Mouse (Mus musculus) midbrain, embryonic 14.5 days (tissue): ENCODE results near the gene Glb1l3. TPM values are rescaled to one million over a fixed set of nuclear protein-coding genes. Genes with fewer than 3 reads are reported as not detected.

ENCODE experiments used
- ATAC-seq: fragments of 200-750 bp; cut with Nextera tagmentation; 2 replicates; pipeline ENCODE4 v1.8.0; 2017; ENCODE audit warnings: moderate number of reproducible peaks, moderate library complexity; ENCODE audit not compliant: low FRiP score, low TSS enrichment
- DNase-seq: peaks from one replicate; pipeline ENCODE4 v3.0.0-alpha.2; 2015
- H3K27ac ChIP-seq: fragments of 300-500 bp; sonication (generic); replicated peaks from 2 replicates; pipeline ENCODE4 v1.5.1; 2014; ENCODE audit warnings: mild to moderate bottlenecking, low read depth, low read length, moderate library complexity
- H3K27me3 ChIP-seq: fragments of 300-500 bp; sonication (generic); 2 replicates; pipeline ENCODE4 v1.6.1; 2014; ENCODE audit warnings: low read length, control low read depth, mixed read lengths; ENCODE audit not compliant: control insufficient read depth, insufficient read depth
- H3K36me3 ChIP-seq: fragments of 300-500 bp; sonication (generic); 2 replicates; pipeline ENCODE4 v1.6.1; 2014; ENCODE audit warnings: low read length, control low read depth; ENCODE audit not compliant: control insufficient read depth, insufficient read depth
- H3K4me1 ChIP-seq: fragments of 300-500 bp; sonication (generic); 2 replicates; pipeline ENCODE4 v1.6.1; 2014; ENCODE audit warnings: mild to moderate bottlenecking, antibody characterized with exemption, low read length, control low read depth; ENCODE audit not compliant: control insufficient read depth, insufficient read depth
- H3K4me2 ChIP-seq: fragments of 300-500 bp; sonication (generic); 2 replicates; pipeline ENCODE4 v1.6.1; 2014; ENCODE audit warnings: mild to moderate bottlenecking, low read length, moderate library complexity
- H3K4me3 ChIP-seq: fragments of 300-500 bp; sonication (generic); replicated peaks from 2 replicates; pipeline ENCODE4 v1.5.1; 2014; ENCODE audit warnings: low read depth, low read length
- H3K9ac ChIP-seq: fragments of 300-500 bp; sonication (generic); replicated peaks from 2 replicates; pipeline ENCODE4 v1.6.1; 2014; ENCODE audit warnings: mild to moderate bottlenecking, low read length, moderate library complexity
- H3K9me3 ChIP-seq: fragments of 300-500 bp; sonication (generic); 2 replicates; pipeline ENCODE4 v1.6.1; 2016; ENCODE audit warnings: low read length, control low read depth, mixed read lengths; ENCODE audit not compliant: control insufficient read depth
- WGBS: fragments of 180-500 bp; shearing (Covaris S2); extraction: QIAGEN DNeasy Blood & Tissue Kit; methylation state at CpG from one replicate; pipeline ENCODE4 v1.1.7; 2014; 5-methylcytosine and 5-hydroxymethylcytosine counted together
- polyA plus RNA-seq: library from polyadenylated mRNA; unstranded; fragments of >200 nt; fragmentation: Nextera tagmentation; extraction: Ambion mirVana; gene quantifications from 2 replicates; pipeline ENCODE4 v1.2.1, GENCODE M21; 2014

Gene Glb1l3
- polyA plus RNA-seq, 1 experiment from 2014 or later = not detected

- WGBS = 95% methylated on average over 3 of the region's 3 CpGs
- ATAC-seq = no peak
- H3K4me2 ChIP-seq = no peak overlapping the region
These were observed 62.5 kb downstream of the Glb1l3 start for GRCm38 (mm10) chr9:26798205-26798604.

GRCm38 (mm10) chr9:26792829-26793228, 67.9 kb downstream of the Glb1l3 start:
- Histone ChIP-seq H3K27me3 (no peaks in the 10 kb centered on the region), H3K4me2 (no peak overlapping the region), H3K9ac (no peak overlapping the region), H3K9me3 (no peaks in the 10 kb centered on the region), H3K4me3 (no peak overlapping the region), H3K36me3 (no peaks in the 10 kb centered on the region), H3K27ac (no peak overlapping the region), H3K4me1 (no peaks in the 10 kb centered on the region)
- WGBS = 83% methylated on average over 3 of the region's 3 CpGs
- 0 out of 2 replicates have a peak, but pooled peaks have one; percentile 34 for ATAC-seq
- no peak for DNase-seq

More at GRCm38 (mm10) chr9:26798205-26798604, 62.5 kb downstream of the Glb1l3 start:
- no peaks in the 10 kb centered on the region for H3K4me1 ChIP-seq
- H3K27me3 ChIP-seq = no peaks in the 10 kb centered on the region
- H3K4me3 ChIP-seq = no peak overlapping the region
- H3K36me3 ChIP-seq = no peaks in the 10 kb centered on the region
- H3K9me3 ChIP-seq = no peaks in the 10 kb centered on the region
- H3K27ac ChIP-seq = no peak overlapping the region
- no peak overlapping the region for H3K9ac ChIP-seq
- no peak for DNase-seq

- no peak overlapping the region for H3K4me2 ChIP-seq
- H3K9ac ChIP-seq = no peak overlapping the region
- no peaks in the 10 kb centered on the region for H3K9me3 ChIP-seq
- no peak for DNase-seq
- no peaks in the 10 kb centered on the region for H3K27me3 ChIP-seq
- H3K27ac ChIP-seq = no peak overlapping the region
- no peaks in the 10 kb centered on the region for H3K36me3 ChIP-seq
- H3K4me3 ChIP-seq = no peak overlapping the region
- ATAC-seq = no peak
- 60% methylated on average over 7 of the region's 7 CpGs for WGBS
- no peaks in the 10 kb centered on the region for H3K4me1 ChIP-seq
These were observed 77.2 kb downstream of the Glb1l3 start for GRCm38 (mm10) chr9:26783414-26783975.

GRCm38 (mm10) chr9:26778421-26778820, 82.3 kb downstream of the Glb1l3 start:
- Histone ChIP-seq H3K36me3 (no peaks in the 10 kb centered on the region), H3K9me3 (no peaks in the 10 kb centered on the region), H3K9ac (no peak overlapping the region), H3K4me1 (no peaks in the 10 kb centered on the region), H3K4me2 (no peak overlapping the region), H3K27me3 (no peaks in the 10 kb centered on the region), H3K4me3 (no peak overlapping the region), H3K27ac (no peak overlapping the region)
- ATAC-seq = no peak
- 90% methylated on average over 7 of the region's 7 CpGs for WGBS
- no peak for DNase-seq

- 61% methylated on average over 6 of the region's 6 CpGs for WGBS
- peak; percentile 68 for ATAC-seq
These were observed 84.4 kb downstream of the Glb1l3 start for GRCm38 (mm10) chr9:26776122-26776902.

GRCm38 (mm10) chr9:26775700-26776099, 85.0 kb downstream of the Glb1l3 start:
- DNase-seq (no peak), ATAC-seq (no peak)
- Histone ChIP-seq H3K4me3 (no peak overlapping the region), H3K9ac (no peak overlapping the region), H3K27ac (no peak overlapping the region), H3K36me3 (no peaks in the 10 kb centered on the region), H3K27me3 (no peaks in the 10 kb centered on the region), H3K9me3 (no peaks in the 10 kb centered on the region), H3K4me2 (no peak overlapping the region), H3K4me1 (no peaks in the 10 kb centered on the region)
- WGBS = 86% methylated on average over 2 of the region's 2 CpGs

More at GRCm38 (mm10) chr9:26776122-26776902, 84.4 kb downstream of the Glb1l3 start:
- DNase-seq = peak; percentile 91
- no peaks in the 10 kb centered on the region for H3K27me3 ChIP-seq
- H3K36me3 ChIP-seq = no peaks in the 10 kb centered on the region
- H3K4me3 ChIP-seq = no peak overlapping the region
- no peak overlapping the region for H3K27ac ChIP-seq
- no peaks in the 10 kb centered on the region for H3K4me1 ChIP-seq
- no peaks in the 10 kb centered on the region for H3K9me3 ChIP-seq
- no peak overlapping the region for H3K9ac ChIP-seq
- H3K4me2 ChIP-seq = no peak overlapping the region

- no peak overlapping the region for H3K4me3 ChIP-seq
- H3K9me3 ChIP-seq = no peaks in the 10 kb centered on the region
- no peak overlapping the region for H3K9ac ChIP-seq
- H3K4me2 ChIP-seq = no peak overlapping the region
- DNase-seq (no peak), ATAC-seq (no peak)
- no peaks in the 10 kb centered on the region for H3K4me1 ChIP-seq
- H3K27ac ChIP-seq = no peak overlapping the region
- peaks cover 9% of the 10 kb centered on the region; the same call in 1 of the 2 replicates for H3K36me3 ChIP-seq
- WGBS = 93% methylated on average over 3 of the region's 3 CpGs
- H3K27me3 ChIP-seq = no peaks in the 10 kb centered on the region
These were observed 92.5 kb downstream of the Glb1l3 start for GRCm38 (mm10) chr9:26768181-26768580.
